Mouse (Mus musculus): ENCODE data around the gene Pde4d. TPM values are rescaled to one million over a fixed set of nuclear protein-coding genes. Genes with fewer than 3 reads are reported as not detected.

The Pde4d gene
- polyA plus RNA-seq, 3 experiments from 2014 or later, result 6.8 to 7.6 (median 7.4) TPM

DNA sequence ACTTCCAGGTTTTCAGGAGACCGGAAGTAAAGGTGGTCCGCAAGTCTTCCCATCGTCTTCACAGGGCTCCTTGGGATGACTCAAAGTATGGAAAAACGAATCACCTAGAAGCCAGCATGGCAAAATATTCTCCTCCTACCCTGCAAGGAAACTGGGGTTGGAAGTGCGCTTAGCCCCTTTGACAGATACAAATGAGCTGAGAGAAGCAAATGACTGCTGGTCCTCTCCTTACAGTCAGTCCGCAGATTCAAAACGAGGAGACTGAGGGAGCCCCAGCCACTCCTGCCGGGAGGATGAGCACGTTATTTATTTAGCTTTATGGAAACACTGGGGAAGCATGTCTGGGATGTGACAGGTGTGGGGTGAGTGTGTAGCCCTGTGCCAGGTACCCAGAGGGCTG lies 1344.2 kb downstream of the Pde4d start:
- ATAC-seq, result no peak

DNA sequence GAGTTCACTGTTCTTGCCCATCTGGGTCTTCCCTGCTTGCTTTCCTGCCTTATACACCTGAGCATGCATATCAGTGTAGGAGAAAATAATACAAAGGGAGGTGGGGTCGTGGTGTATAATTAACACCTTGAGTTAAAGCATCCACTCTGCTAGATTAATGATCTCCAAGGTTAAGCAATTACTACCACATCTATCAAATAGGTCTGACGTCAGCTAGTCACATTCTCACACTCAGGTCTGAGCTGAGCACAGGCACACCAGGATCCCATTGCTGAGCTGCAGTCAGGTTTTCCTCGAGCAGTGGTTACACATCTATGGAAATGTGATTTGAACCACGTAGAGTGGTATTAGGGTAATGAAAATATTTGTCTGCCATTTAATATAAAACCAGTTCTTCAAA lies 1348.9 kb downstream of the Pde4d start:
- ATAC-seq, result no peak

DNA sequence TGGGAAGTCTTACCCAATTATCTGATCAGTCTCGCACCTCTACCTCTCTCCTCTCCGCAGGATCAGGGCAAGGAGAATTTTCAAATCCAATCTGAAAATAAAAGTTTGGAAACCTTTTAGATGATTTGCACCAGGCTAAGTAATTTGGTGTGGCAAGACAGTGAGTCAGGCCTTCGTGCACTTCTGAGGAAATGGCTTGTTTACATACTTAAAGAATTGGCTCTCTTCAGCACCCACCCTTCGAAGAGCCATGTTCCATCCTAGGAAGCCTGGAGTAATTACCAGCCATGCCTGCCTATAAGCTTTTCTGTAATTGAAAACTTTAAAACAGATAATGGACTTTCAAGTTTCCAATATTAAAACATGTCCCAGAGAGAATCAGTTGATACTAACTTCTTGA lies 1352.5 kb downstream of the Pde4d start:
- no peak for ATAC-seq

DNA sequence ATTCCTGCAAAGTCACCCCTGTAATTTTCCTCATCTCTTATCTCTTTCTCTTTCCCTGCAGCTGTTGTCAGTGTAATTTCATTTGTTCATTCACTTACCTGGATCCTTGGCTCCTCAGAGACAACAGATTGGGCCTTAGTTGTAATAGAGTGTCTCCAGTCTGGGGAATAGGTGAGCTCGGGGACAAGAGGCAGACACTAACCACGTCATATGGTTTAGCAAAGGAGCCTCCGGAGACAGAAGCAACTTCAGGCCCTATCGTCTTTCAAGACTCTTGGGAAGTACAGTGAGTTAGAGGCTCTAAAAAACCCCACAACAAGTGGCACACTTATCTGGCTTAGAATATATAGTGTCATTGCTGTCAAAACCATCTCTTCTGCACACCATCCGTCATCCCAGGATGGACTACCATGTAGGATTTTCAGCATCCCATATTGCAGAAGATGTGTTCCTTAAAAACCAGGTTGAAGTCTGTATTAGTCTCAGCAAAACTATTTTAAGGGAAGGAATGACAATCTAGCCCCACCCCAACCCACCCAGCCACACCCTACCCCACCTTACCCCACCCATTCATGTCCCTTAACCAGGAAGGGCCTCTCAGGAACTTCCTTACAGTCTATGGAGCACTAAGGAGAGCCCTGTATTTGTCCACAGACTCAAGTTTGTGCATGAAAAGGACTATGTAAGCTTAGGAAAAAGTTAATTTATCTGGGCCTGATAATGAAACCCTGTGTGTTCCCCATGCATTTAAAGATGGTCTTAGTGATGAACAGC lies 1356.6 kb downstream of the Pde4d start:
- no peak for ATAC-seq

DNA sequence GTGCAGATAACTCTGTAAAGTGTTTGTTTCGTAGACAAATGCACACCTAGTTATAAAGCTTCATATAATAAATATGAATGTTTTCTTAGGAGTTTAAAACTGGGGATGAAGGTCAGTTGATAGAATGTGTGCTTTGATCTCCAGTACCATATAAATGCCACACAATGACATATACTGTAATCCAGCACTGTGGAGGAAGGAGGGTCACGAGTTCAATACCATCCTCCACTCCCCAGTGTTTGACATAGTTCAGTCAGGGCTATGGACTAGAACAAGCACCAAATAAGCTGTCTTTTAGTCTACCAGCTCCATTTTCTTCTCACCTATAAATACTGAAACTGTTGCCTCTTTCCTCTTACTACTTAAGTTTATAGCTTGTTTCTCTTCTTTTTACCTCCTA lies 1357.3 kb downstream of the Pde4d start:
- no peak for ATAC-seq

DNA sequence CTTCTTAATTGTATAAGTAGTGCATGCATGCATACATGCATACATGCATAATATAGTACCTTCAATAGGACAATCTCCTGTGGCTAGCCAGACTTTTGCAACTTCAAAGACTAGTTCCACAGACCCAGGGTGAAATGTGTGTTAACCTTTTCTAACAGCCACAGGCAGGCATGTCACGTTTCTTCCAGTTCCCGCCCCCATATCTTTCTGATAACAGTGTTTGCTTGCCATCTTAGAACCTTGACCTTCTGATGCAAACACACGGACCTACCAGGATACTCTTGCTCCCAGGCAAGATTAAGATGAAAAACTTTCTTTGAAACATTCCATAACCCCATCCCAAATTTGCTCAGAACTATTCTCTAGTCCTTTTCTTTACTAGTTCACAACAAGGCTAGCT lies 1357.7 kb downstream of the Pde4d start:
- ATAC-seq, result no peak

DNA sequence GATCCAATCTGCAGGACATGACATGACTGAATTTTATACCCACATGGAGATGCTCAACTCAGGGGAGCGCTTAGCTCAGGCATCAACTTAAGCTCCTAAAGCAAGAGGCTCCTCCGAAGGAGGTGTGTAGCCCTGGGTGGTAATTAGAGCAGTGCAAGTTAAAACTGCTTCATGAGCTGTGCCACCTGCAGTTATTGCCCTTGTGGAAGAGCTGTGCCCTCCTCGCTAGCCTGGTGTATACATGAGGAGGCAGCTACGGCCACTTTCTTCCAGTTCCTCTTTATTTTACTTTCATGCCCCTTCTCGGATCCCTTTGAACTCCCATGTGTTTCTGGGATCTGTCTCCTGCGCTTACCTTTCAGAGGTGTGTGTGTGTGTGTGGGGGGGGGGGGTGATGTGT lies 1358.3 kb downstream of the Pde4d start:
- ATAC-seq, result no peak

DNA sequence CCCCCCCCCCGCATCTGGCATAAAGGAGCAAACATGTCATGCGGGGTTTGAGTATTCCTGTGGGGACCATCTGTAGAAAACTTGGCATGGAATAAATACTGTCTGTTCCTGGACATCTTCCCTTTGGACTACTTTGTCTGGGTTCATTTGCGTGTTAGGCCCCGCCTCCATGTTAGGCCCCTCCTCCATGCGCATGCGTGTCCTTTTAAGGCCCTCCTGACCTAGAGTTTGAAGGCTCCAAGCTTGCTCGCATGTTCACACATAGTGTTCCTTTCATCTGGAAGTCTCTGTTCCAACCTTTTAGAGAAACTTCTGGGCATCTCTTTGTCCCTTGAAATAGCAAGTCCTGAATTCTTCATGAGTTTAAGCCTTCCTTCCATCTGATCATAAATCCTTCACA lies 1359.2 kb downstream of the Pde4d start:
- ATAC-seq, result no peak

DNA sequence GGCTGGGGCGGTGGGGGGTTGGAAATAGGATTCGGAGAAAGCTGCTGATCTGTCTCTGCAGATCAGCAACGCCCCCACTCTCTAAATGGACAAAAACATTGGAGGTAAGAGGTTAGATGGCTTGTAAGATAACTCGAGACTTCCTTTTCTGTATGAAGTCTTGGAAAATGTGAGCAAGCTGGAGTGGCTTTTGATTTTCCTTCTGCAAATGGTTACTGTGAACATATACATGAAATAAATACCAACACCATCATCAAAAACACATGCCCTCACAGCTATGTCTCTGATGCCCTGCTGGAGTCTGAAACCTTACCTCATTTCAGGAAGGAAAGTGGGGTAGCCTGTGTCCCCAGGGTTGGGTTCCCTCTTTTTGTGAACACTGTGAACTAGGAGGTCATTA lies 1359.9 kb downstream of the Pde4d start:
- no peak for ATAC-seq

DNA sequence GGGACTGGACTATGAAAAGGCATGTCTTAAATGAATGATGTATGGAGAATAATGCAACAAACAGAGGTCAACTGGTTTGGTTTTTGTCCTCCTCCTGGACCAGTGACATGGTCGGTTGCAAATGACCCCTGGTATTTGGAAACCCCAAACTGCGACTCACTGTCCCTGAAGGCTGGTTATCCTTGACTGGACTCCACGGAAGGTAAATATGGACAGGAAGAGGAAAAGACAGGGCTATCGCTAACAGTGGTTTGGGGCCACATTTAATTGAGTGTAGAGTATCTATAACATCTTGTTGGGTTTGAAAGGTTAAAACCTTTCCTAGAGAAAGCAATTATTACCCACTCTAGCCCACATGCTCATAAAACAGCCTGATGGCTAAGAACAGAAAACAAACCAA lies 1364.2 kb downstream of the Pde4d start:
- ATAC-seq, result no peak

DNA sequence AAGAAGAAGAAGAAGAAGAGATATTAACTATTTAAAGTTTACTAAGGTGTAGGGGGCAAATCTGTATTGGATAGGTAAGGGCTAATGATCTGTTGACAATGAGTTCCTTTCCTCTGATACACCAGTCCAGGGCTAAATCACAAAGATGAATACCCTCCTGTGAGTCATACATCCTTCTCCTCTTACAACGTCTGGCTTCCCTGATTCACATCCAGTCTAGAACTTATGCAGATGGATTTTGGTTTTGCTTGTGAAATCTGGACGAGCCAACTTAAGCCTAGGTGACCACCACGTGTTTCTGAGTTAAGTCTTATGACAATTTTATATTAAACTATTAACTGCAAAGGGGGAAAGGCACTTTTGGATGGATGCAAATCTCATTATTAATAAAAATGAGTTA lies 1369.3 kb downstream of the Pde4d start:
- ATAC-seq, result no peak

DNA sequence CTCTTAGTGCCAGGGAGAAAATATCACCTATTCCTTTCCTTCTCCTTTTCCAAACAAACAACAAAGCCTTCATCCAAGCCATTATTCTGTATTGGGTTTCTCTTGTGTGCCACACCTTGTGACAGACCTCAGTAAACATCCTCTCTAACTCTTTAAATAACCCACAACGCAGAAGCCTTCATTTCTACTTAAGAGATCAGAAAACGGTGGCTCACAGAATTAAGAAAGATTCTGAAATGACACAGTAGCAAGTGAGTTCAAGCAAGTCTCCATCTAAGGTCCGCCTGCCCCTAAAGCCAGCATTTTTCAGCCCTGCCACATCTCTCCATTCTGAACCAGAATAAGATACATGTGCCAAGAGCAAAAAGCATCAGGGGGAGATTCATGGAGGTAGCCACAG lies 1370.4 kb downstream of the Pde4d start:
- no peak for ATAC-seq

DNA sequence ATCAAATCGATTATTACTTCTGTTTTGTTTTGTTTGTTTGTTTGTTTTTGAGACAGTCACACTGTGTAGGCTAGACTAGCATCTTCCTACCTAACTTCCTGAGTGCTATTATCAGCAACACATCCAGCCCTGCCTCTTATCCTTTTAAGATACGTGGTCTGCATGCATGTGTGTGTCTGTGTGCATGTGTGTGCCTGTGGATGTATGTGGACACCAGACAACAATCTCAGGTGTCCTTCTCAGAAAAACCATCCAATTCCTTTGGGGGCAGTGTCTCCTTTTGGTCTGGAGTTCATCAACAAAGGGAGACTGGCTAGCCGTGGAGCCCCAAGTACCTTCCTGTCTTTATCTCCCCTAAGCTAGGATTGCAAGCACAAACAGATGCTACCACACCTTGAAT lies 1371.1 kb downstream of the Pde4d start:
- ATAC-seq, result no peak

DNA sequence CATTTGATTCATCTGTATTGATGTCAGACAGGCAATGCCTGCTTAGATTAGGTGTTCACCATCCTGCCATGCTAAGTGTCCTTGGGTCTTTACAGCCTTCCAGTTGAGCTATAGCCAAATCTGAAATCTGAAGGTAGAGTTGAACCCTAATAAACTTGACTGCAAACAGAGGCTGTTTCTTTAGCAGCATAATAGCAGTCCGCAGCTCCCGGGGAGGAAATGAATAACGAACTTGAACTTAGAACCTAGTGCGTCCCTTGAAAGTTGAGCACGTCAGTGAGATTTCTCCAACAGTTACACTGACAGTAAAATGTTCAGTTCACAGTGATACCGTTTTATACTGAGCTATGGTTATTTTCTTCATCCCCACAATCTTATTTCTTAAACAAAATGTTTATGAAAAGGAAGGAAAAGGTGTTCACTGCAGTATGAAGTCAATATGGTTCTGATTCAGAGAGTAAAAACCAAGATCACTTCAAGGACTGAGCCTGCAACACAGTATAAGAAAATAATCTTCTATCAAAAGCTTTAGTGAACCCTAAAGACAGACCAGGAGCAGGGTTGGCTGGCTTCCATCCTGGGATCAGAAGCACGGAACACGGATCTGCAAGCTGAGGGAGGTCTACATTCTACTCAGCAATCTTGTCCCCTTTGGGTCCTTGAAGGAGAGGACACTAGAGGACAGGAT lies 1372.1 kb downstream of the Pde4d start:
- ATAC-seq, result peak; percentile 23

DNA sequence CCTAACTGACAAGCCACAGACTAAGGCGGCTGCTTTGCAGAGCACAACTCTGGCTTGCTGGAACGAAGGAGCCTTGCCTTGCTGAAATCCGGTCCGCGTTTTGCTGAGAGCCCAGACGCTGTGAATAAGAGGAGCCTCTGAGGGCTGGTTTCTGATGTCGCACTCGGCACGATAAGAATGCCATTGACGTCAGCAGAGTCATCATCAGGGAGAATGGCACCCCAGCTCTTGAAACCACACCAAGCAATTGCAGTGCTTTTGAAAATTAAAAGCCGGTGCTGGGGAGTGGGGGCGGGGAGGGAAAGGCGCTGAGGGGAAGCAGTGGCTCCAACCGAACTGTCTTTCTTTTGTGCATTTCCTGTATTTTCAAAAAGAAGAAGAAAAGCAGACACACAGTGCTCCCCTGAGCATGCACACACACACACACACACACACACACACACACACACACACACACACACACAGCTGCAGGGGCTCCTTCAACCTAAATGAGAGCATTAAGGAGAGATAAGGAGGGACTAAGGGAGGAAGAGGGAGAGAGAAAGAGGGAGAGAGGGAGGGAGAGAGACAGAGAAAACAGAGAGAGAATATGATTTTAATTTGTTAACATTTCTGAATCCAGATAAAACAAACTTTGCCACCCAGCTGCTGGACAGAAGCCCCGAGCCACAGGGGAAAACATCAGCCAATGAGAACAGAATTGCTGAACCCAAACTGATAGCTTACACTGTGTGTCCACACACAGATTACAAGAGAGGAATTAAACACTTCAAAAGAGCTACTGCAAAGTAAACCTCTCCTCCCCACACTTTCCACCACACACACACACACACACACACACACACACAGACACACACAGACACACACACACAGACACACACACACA lies 1372.9 kb downstream of the Pde4d start:
- ATAC-seq, result peak; percentile 95

DNA sequence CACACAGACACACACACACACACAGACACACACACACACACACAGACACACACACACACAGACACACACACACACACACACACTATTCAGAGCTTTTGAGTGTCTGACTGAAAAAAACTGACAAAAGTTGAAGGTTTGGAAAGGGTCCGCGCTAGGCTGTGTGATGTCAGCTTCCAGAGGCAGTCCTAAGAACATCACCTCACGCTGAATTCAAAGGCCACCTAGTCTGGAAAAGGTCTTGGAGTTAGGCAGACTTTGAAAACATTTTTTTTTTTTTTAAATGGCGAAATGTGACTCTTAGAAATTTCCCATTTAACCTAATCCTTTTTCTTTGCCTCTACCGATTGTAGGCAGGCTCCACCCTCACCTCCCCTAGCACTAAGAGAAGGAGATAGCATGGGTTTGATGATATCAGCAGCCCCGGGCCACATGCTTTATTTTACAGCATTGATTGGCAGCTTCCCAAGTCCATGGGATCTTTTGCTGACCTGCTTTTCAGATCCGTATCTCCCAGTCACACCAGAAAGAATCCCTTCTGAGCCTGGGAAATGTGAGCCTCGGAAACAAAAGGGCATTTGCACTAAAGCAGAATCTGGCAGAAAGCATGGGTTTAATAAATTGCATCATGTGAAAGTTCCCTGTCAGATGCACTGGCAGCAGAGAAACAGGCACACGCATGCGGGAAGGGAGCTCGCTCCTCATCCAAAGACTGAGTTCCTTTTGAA lies 1373.7 kb downstream of the Pde4d start:
- ATAC-seq, result no peak

DNA sequence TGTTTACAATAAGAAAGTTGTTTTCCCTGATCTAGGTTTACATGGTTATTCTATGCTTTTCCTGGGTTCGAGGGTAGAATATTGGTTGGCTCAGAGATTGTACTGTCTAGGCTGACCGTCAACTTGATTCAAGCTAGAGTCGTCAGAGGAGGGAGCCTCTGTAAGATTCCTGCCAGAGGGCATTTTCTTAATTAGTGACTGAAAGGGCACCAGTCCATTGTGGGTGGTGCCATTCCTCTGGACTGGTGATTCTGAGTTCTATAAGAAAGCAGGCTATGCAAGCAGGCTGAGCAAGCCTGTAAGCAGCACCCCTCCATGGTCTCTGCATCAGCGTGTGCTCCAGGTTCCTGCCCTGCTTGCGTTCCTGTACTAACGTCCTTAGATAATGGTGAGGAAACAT lies 1376.1 kb downstream of the Pde4d start:
- ATAC-seq, result no peak

DNA sequence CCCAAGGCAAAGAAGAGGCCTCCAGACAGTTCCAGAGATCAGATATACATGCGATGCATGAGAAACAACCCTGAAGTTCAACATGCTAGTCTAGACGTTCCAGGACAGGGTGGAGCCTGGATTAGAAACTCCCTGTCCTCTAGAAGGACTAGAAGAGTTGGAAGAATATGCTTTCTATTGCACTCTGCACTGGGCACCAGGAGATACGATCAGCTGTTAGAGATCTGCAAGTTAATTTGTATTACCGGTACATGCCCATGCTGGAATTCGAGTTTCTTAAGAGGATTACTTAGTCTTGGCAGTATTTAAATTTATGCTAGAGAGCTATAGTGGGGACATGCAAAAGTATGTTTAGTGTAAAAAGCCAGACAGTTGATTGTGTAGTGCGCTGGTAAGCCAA lies 1377.6 kb downstream of the Pde4d start:
- ATAC-seq, result no peak

DNA sequence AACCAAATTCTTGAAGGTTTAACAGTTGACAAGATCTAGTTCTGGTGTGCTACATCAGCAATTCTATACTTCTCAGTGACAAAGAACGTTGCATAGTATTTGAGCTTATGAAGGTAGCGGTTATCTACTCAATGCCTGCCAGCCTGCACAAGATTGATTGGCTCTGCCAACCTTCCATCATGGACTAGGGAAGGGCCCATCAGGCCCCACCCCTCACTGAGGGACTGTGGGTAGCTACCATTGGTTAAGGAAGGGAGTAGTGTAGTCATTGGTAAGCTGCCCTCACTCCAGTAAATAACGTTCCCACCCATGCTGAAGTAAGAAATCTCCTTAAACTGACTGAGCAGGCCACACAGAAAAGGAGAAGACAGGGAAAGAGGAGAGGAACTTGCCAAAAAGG lies 1378.2 kb downstream of the Pde4d start:
- no peak for ATAC-seq

DNA sequence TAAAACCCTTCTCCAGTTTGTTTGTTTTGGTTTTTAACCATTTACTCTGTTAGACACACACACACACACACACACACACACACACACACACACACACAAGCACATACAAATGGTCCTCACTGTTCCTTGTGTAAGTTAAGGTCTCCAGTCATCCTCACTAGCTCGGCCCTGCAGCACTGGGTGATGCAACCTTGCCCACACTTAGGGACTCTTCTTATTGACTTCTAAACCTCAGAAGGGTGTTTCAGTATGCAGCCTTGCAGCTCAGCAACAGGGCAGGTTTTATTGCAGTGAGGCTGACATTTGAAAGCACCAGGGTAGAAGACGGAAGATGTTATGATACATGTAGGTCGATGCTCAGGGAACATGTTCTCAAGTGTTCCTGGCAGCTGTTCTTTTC lies 1379.7 kb downstream of the Pde4d start:
- no peak for ATAC-seq

DNA sequence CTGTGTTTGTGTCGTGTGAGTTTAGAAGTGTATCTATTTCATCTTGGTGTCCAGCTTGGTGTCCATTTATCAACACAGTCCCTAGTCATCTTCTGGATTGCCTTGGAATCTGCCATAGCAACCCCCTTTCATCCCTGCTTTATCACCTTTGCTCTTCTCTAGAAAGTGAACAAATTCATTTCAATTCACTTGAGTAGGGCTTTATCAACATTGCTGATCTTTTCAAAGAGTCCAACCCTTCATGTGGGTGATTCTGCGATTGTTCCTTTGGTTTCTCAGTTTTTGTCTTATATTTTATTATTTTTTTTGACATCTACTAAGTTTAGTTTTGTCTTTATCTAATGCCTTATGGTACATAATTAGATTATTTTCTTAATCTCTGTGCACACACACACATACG lies 1385.2 kb downstream of the Pde4d start:
- no peak for ATAC-seq

DNA sequence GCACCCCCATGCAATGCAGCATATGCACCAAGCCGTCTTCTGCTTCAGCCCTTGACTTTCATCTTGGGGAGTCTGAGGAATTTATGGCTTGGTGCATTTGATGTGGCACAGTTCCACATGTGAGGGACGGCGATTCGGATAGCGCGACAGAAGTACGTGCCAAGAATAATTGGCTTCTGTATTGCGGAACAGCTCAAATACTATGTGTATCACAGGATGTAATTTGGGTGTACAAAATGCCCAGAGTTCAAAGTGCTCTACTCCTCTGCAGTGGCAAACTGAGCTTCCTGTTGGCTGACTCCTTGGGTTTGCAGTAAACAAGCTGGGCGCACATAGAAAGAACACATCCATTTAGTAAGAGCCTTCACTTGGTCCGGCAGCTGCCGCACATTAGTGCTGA lies 1387.7 kb downstream of the Pde4d start:
- ATAC-seq, result peak; percentile 96

DNA sequence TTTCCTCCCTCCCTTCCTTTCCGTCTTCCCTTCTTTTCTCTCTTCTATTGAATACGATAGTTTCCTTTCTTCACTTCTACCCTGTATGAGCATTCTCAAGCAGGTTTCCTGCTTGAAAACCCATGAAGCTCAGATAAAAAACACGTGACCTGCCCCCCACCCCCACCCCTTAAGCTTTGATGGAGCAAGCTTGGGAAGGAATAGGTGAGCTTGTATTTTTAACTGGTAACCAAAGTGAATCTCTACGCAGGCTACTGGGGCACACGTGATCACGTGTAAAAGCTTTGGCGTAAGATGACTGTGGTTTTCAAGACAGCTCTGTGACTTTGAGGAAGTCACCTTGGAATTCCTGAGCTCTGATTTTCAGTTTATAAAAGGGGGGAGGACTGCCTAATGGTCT lies 1388.2 kb downstream of the Pde4d start:
- peak; percentile 63 for ATAC-seq

Data from inflammation-experienced regulatory T-cells, adult 6 months (primary cell).